Mouse (Mus musculus) heart, postnatal 25 days (tissue): Measurements from ENCODE around the gene Rbak. TPM values are rescaled to one million over a fixed set of nuclear protein-coding genes. Genes with fewer than 3 reads are reported as not detected.
"Not testable (repeated sequence)": the region's sequence is repeated elsewhere in the genome, so short reads cannot be mapped to it uniquely, and the experiment has no call there.

Source experiments
- DNase-seq: peaks from one replicate; pipeline ENCODE4 v3.0.0; 2022; ENCODE audit warnings: low spot score
- intact Hi-C: fragments of 180-260 bp; cut with DNase I; formaldehyde crosslinking; loops from one replicate; pipeline ENCODE4 v1.15.1; 2025
- microRNA-seq: library from miRNA; unstranded; fragments of <30 nt; microRNA quantifications from one replicate; pipeline ENCODE4 v1.2.0, GENCODE M21; 2022
- total RNA-seq, 2 experiments: library from RNA; stranded (reverse); gene quantifications; 2 replicates each; pipeline ENCODE4 v1.2.3; 2021

Gene Rbak
- total RNA-seq, 2 experiments from 2014 or later, result 3.9 to 5.4 TPM

- intact Hi-C loops, result no loop called here
- no peak for DNase-seq
Measured at GRCm38 (mm10) chr5:143147481-143147880, 33.1 kb downstream of the Rbak start, which contains the start of gene Olfr718-ps1. Gene Olfr718-ps1 (minus strand): TSS chr5:143147581.

- DNase-seq, result no peak
- intact Hi-C loops, result no loop called here
Measured at GRCm38 (mm10) chr5:143137580-143137979, 43.0 kb downstream of the Rbak start.

GRCm38 (mm10) chr5:143135042-143135441, 45.5 kb downstream of the Rbak start:
- no peak for DNase-seq

DNA sequence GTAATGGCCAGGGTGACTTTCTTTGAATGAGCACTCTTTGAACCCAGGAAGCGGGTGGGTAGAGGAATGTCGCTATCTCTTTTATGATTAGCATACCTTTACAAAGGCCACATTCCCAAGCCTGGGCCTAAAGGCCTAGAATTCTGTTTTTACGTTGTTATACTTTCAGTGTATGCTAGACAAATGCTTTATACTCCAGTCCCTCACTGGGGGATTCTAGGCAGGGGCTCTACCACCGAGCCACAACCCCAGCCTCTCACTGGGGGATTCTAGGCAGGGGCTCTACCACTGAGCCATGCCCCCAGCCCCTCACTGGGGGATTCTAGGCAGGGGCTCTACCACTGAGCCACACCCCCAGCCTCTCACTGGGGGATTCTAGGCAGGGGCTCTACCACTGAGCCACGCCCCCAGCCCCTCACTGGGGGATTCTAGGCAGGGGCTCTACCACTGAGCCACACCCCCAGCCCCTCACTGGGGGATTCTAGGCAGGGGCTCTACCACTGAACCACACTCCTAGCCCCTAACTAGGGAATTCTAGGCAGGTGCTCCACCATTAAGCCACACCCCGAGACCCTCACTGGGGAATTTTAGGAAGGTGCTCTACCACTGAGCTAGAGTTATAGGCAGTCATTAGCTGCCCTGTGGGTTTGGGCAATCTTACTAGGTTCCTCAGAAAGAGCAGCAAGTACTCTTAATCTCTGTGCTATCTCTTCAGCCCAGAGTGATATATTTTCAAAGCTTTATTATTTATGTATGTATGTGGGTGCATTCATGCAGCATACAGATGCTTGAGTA, 46.2 kb downstream of the Rbak start:
- DNase-seq, intact Hi-C loops: not testable (repeated sequence)

More at GRCm38 (mm10) chr5:143135042-143135441, 45.5 kb downstream of the Rbak start:
- intact Hi-C loops, result no loop called here

GRCm38 (mm10) chr5:143132935-143133514, 47.5 kb downstream of the Rbak start:
- DNase-seq, result no peak
- intact Hi-C loops, result no loop called here

DNA sequence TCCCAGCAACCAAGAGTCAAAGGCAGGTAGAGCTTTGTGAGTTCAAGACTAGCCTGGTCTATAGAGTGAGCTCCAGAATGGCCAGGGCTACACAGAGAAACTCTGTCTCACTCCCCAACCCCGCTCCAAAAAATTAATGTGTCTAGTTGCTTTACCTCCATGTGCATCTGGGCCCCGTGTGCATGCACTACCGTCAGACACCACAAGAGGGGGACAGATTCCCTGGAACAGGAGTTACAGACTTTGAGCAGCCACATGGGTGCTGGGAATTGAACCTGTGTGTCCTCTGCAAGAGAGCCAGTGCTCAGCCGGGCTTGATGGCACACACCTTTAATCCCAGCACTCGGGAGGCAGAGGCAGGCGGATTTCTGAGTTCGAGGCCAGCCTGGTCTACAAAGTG, 50.2 kb downstream of the Rbak start:
- DNase-seq, result no peak
- intact Hi-C loops, result no loop called here

- intact Hi-C loops, result no loop called here
- DNase-seq, result no peak
Measured at GRCm38 (mm10) chr5:143129101-143129500, 51.5 kb downstream of the Rbak start.

GRCm38 (mm10) chr5:143127837-143128236, 52.7 kb downstream of the Rbak start:
- intact Hi-C loops, result no loop called here
- no peak for DNase-seq

DNA sequence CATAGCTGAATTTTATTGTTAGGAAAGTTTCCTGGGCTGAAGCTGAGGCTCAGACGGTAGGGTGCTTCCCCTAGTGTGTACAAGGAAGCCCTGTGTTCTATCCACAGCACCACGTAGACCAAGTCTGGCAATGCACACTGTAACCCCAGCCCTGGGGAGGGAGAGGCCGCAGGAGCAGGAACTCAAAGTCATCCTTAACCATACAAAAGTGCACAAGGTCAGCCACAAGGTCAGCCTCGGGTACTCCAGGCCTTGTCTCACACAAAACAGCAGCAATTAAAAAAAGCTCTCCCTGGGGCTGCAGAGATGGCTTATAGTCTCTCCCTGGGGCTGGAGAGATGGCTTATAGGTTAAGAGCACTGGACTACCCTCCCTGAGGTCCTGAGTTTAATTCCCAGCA, 53.7 kb downstream of the Rbak start:
- intact Hi-C loops, result no loop called here
- DNase-seq, result no peak

DNA sequence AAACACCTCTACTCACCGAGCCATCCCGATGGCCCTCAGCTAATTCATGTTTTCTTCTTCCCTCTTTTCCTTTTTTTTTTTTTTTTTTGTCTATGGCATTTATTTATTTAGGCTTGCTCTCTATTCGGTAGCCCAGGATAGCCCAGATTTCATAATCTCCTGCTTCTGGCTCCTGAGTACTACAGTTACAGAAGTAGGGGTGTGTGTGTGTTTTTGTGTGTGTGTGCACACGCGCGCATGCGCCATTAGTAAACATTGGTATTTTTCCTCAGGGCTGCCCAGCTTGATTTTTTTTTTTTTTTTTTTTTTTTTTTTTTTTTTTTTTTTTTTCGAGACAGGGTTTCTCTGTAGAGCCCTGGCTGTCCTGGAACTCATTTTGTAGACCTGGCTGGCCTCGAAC, 54.5 kb downstream of the Rbak start:
- intact Hi-C loops, result no loop called here

GRCm38 (mm10) chr5:143125601-143126000, 55.0 kb downstream of the Rbak start:
- DNase-seq, result no peak
- intact Hi-C loops, result no loop called here

More for the DNA sequence above, 54.5 kb downstream of the Rbak start:
- no peak for DNase-seq

DNA sequence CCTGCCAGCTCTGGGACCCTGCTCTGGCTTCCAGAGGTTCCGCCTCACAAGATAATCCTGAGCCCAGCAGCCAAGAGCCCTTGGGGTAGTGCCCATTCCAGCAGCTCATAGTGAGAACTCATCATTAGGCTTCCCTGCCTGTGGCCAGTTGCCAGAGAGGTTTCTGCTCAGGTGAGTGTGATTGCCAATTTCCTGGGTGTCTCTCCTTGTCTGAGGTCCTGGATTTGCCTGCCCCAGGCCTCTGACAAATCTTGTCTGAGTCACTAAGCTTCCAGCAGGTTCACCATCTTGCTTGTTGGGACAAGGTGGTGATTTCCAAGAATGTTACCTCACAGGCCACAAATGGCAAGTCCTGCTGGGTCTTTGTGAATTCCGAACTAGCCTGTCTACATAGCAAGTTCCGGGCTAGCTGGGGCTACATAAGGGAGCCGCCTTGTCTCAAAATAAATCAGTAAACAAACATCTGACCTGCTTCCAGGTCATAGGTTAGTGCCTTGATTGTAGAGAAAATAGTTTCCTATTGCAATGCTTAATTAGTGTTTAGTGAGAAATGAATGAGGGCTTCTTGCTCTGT, 55.7 kb downstream of the Rbak start:
- DNase-seq, result no peak
- intact Hi-C loops, result no loop called here

DNA sequence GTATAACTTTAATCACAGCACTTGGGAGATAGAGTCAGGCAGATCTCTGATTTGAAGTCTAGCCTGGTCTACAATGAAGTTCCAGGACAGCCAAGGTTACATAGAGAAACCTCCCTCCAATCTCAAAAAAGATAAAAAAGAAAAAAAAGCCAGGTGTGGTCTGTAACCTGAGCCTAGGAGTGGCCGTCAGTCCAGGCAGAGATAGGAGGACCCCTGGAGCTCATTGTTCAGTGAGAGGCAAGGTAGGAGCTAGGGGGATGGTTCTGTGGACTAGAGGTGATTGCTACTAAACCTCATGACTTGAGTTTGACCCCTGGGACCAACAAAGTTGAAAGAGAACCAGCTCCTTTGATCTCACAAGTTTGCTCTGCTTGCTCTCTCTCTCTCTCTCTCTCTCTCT, 57.9 kb downstream of the Rbak start:
- no peak for DNase-seq
- intact Hi-C loops, result no loop called here

Small RNA genes within 50 kb of the gene (microRNA-seq; reads per million reads assigned to microRNA genes)
- gene Gm44405, result not detected

Other genes with a start within 250 kb of the Rbak start
- gene Fscn1, start 220.4 kb downstream of the Rbak start, total RNA-seq, result 10 to 100 TPM; 36.6 to 42.8 TPM
- gene Rnf216, start 67.8 kb downstream of the Rbak start, total RNA-seq, result 10 to 100 TPM; 22.8 to 26.2 TPM
- not detected for gene Olfr718-ps1, start 33.2 kb downstream of the Rbak start, total RNA-seq
- gene Spdye4b, start 242 bp upstream of the Rbak start, total RNA-seq, result not detected
- not detected for gene Spdye4a, start 46.1 kb upstream of the Rbak start, total RNA-seq
- 10 to 100 TPM in 1 of 2 experiments, 1 to 10 TPM in 1; 9.5 to 11.0 TPM for gene Zfp12, start 54.4 kb upstream of the Rbak start, total RNA-seq
- gene Zfp316, start 89.2 kb upstream of the Rbak start, total RNA-seq, result 1 to 10 TPM; 4.8 to 5.7 TPM
- under 1 TPM in 1 of 2 experiments, not detected in 1; 0.25 TPM for gene Zfp853, start 112.8 kb upstream of the Rbak start, total RNA-seq
- 10 to 100 TPM; 14.1 to 17.2 TPM for gene E130309D02Rik, start 134.6 kb upstream of the Rbak start, total RNA-seq
- 10 to 100 TPM; 26.4 to 29.8 TPM for gene Zdhhc4, start 148.5 kb upstream of the Rbak start, total RNA-seq
- not detected for gene Grid2ip, start 176.6 kb upstream of the Rbak start, total RNA-seq
- 10 to 100 TPM; 55.6 to 58.0 TPM for gene Kdelr2, start 223.1 kb upstream of the Rbak start, total RNA-seq